Mouse (Mus musculus): ENCODE measurements around the gene Ccdc113.

Ccdc113 gene

GRCm38 (mm10) chr8:95533584-95534387 lies at the start of gene Ccdc113:
Gene Ccdc113, plus strand, starts transcription at chr8:95534085.
- DNase-seq = peak; percentile 70

- DNase-seq = no peak
Measured at GRCm38 (mm10) chr8:95487800-95488697, 45.8 kb upstream of the Ccdc113 start.

GRCm38 (mm10) chr8:95488698-95489332 lies 45.1 kb upstream of the Ccdc113 start:
- peak; percentile 78 for DNase-seq

- DNase-seq = no peak
Measured at GRCm38 (mm10) chr8:95490006-95490405, 43.9 kb upstream of the Ccdc113 start, which contains the start of gene Csnk2a2. Gene Csnk2a2, minus strand, starts transcription at chr8:95490039.

GRCm38 (mm10) chr8:95492057-95492456 lies 41.8 kb upstream of the Ccdc113 start:
- no peak for DNase-seq

- no peak for DNase-seq
Measured at GRCm38 (mm10) chr8:95495444-95495843, 38.4 kb upstream of the Ccdc113 start.

- no peak for DNase-seq
Measured at GRCm38 (mm10) chr8:95496420-95496819, 37.5 kb upstream of the Ccdc113 start.

- no peak for DNase-seq
Measured at GRCm38 (mm10) chr8:95497821-95498220, 36.1 kb upstream of the Ccdc113 start.

GRCm38 (mm10) chr8:95499266-95500064 lies 34.4 kb upstream of the Ccdc113 start:
- no peak for DNase-seq

GRCm38 (mm10) chr8:95500436-95500835 lies 33.4 kb upstream of the Ccdc113 start:
- DNase-seq = no peak

GRCm38 (mm10) chr8:95502431-95502830 lies 31.5 kb upstream of the Ccdc113 start:
- peak; percentile 46 for DNase-seq

GRCm38 (mm10) chr8:95504835-95505234 lies 29.1 kb upstream of the Ccdc113 start:
- no peak for DNase-seq

- peak; percentile 57 for DNase-seq
Measured at GRCm38 (mm10) chr8:95505606-95506005, 28.3 kb upstream of the Ccdc113 start.

GRCm38 (mm10) chr8:95506245-95506644 lies 27.6 kb upstream of the Ccdc113 start:
- no peak for DNase-seq

GRCm38 (mm10) chr8:95512257-95512656 lies 21.6 kb upstream of the Ccdc113 start:
- no peak for DNase-seq

GRCm38 (mm10) chr8:95513219-95513618 lies 20.7 kb upstream of the Ccdc113 start:
- no peak for DNase-seq

- peak; percentile 53 for DNase-seq
Measured at GRCm38 (mm10) chr8:95516928-95517327, 17.0 kb upstream of the Ccdc113 start.

- DNase-seq = no peak
Measured at GRCm38 (mm10) chr8:95523991-95524390, 9.9 kb upstream of the Ccdc113 start.

GRCm38 (mm10) chr8:95528194-95528593 lies 5.7 kb upstream of the Ccdc113 start:
- no peak for DNase-seq

- DNase-seq = no peak
Measured at GRCm38 (mm10) chr8:95528750-95529310, 5.1 kb upstream of the Ccdc113 start.

- DNase-seq = no peak
Measured at GRCm38 (mm10) chr8:95532206-95532605, 1.7 kb upstream of the Ccdc113 start.

- no peak for DNase-seq
Measured at GRCm38 (mm10) chr8:95539487-95539886, 5.6 kb downstream of the Ccdc113 start.
